Mouse (Mus musculus): Measurements from ENCODE around the gene Cdkn2d. TPM values are rescaled to one million over a fixed set of nuclear protein-coding genes. Genes with fewer than 3 reads are reported as not detected.
"Not testable (repeated sequence)": the region's sequence is repeated elsewhere in the genome, so short reads cannot be mapped to it uniquely, and the experiment has no call there.

Cdkn2d gene
- polyA plus RNA-seq, 1 experiment = 36.6 TPM

DNA sequence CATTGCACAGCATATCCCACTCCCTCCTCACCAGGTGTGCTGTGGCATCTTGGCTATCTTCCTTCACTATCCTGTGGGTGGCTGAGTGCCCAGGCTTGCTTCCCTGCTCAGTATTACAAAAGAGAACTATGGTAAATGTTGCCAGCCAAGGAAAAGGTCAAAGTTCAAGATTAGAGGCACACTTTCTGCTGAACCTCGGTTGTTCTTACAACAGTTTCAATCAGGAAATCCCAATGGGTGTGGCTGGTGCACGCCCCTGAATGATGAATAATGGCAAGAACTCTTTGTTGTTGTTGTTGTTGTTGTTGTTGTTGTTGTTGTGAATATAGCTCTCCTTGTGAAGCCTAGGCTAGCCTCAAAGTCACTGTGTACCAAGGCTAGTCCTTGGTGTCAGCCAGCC, 29.4 kb downstream of the Cdkn2d start:
- no peak overlapping the region for H3K4me3 ChIP-seq (replicated peaks)
- peaks cover 18% of the 10 kb centered on the region for H3K27me3 ChIP-seq (ENCODE audit: control insufficient read depth)
- H3K4me1 ChIP-seq (ENCODE audit: control insufficient read depth) = peaks cover 47% of the 10 kb centered on the region
- TF ChIP-seq TAL1 (IDR thresholded peaks at IDR 0.05; ENCODE audit: low read length) = no peak
- no peak for TF ChIP-seq GATA1 (IDR thresholded peaks at IDR 0.05; ENCODE audit: low read length)
- no peaks in the 10 kb centered on the region for H3K9me3 ChIP-seq (ENCODE audit: control insufficient read depth, low read length)
- H3K36me3 ChIP-seq (ENCODE audit: control insufficient read depth) = peaks cover 14% of the 10 kb centered on the region

DNA sequence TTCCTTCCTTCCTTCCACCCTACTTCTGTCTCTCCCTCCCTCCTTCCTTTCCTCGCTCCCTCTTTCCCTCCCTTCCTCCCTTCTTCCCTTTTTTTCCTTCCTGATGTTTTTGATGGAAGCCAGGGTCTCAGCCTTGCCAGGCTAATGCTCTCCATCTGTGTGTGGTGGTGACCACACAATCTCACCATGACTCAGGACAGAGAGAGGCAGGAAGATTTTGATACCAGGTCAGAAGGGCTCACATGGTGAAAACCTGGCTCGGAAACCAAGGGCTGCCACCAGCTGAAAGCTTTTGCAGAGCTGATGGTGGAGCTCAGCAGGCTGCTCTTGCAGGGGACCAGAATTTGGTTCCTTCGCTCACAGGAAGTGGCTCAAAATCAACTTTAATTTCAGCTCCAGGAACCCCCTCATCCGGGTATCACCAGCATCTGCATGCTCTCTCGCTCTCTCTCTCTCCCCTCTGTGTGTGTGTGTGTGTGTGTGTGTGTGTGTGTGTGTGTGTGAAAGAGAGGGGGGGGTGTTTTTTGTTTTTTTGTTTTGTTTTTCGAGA, 30.6 kb downstream of the Cdkn2d start:
- Histone ChIP-seq H3K9me3 (ENCODE audit: control insufficient read depth, low read length) (no peaks in the 10 kb centered on the region), H3K4me3 (replicated peaks) (no peak overlapping the region), H3K4me1 (ENCODE audit: control insufficient read depth) (peaks cover 35% of the 10 kb centered on the region), H3K36me3 (ENCODE audit: control insufficient read depth) (peaks cover under 1% of the 10 kb centered on the region), H3K27me3 (ENCODE audit: control insufficient read depth) (peaks cover 18% of the 10 kb centered on the region)
- TF ChIP-seq GATA1 (IDR thresholded peaks at IDR 0.05; ENCODE audit: low read length) (no peak), TAL1 (IDR thresholded peaks at IDR 0.05; ENCODE audit: low read length) (no peak)

DNA sequence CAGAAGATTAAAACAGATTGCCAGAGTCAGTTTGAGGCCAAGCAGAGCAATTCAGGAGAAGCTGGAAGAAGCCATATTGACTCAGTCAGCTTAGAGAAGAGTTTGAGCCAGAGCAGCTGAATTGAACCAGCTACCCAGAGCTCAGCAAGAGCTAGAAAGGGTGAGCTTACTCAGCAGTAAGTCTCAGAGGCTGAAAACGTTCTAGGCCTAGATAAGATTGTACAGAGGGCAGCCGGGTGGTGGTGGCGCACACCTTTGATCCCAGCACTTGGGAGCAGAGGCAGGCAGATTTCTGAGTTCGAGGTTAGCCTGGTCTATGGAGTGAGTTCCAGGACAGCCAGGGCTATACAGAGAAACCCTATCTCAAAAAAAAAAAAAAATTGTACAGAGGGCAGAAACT, 34.9 kb downstream of the Cdkn2d start:
- H3K36me3 ChIP-seq (ENCODE audit: control insufficient read depth); H3K4me1 ChIP-seq (ENCODE audit: control insufficient read depth); H3K9me3 ChIP-seq (ENCODE audit: control insufficient read depth, low read length); H3K4me3 ChIP-seq (replicated peaks): not testable (repeated sequence)
- peaks cover 47% of the 10 kb centered on the region for H3K27me3 ChIP-seq (ENCODE audit: control insufficient read depth)

DNA sequence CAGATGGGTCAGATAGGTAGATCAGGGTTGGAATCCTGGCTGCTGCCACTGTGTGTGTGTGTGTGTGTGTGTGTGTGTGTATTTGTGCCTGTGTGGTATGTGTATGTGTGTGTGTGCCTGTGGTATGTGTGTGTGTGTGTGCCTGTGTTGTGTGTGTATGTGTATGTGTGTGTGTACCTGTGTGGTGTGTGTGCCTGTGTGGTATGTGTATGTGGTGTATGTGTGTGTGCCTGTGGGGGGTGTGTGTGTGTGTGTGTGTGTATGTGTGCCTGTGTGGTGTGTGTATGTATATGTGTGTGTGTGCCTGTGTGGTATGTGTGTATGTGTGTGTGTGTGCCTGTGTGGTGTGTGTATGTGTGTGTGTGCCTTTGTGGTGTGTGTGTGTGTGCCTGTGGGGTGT, 36.5 kb downstream of the Cdkn2d start:
- peaks cover 56% of the 10 kb centered on the region for H3K27me3 ChIP-seq (ENCODE audit: control insufficient read depth)

DNA sequence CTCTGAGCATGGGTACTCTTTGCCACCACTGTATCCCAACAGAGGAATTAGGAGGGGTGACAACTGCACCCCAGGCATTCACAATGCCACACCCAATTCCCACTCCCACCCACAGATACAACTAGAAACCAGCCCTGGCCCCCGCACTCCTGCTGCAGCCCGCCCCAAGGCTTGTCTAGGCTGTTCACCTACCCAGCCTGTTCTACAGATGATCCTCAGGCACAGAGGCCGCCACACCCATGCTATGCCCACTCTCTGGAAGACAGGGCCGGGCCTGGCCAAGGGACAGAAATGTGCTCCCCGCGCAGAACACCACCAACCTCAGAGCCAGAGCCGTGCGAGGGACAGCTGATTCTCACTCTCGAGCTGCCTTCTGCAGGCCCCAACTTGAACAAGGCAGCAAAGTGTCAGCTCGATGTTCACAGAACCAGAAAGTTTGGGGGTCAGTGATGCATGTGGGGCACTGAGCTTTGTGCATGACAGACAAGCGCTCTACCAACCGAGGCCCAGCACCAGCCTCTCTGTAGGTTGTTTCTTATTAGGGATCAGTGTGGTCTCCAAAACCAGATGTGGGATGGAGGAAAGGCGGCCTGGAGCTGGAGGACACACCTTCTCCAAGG, 40.0 kb downstream of the Cdkn2d start:
- TF ChIP-seq GATA1 (IDR thresholded peaks at IDR 0.05; ENCODE audit: low read length) (no peak), TAL1 (IDR thresholded peaks at IDR 0.05; ENCODE audit: low read length) (no peak)
- Histone ChIP-seq H3K9me3 (ENCODE audit: control insufficient read depth, low read length) (no peaks in the 10 kb centered on the region; the same call in 1 of the 2 replicates), H3K36me3 (ENCODE audit: control insufficient read depth) (no peaks in the 10 kb centered on the region), H3K4me3 (replicated peaks) (no peak overlapping the region), H3K27me3 (ENCODE audit: control insufficient read depth) (peaks cover 80% of the 10 kb centered on the region), H3K4me1 (ENCODE audit: control insufficient read depth) (peaks cover 14% of the 10 kb centered on the region)

More for the DNA sequence above, 36.5 kb downstream of the Cdkn2d start:
- peaks cover 7% of the 10 kb centered on the region for H3K4me1 ChIP-seq (ENCODE audit: control insufficient read depth)
- no peaks in the 10 kb centered on the region; the same call in 1 of the 2 replicates for H3K9me3 ChIP-seq (ENCODE audit: control insufficient read depth, low read length)
- TF ChIP-seq GATA1 (IDR thresholded peaks at IDR 0.05; ENCODE audit: low read length) (no peak), TAL1 (IDR thresholded peaks at IDR 0.05; ENCODE audit: low read length) (no peak)
- H3K4me3 ChIP-seq (replicated peaks) = no peak overlapping the region
- no peaks in the 10 kb centered on the region for H3K36me3 ChIP-seq (ENCODE audit: control insufficient read depth)

DNA sequence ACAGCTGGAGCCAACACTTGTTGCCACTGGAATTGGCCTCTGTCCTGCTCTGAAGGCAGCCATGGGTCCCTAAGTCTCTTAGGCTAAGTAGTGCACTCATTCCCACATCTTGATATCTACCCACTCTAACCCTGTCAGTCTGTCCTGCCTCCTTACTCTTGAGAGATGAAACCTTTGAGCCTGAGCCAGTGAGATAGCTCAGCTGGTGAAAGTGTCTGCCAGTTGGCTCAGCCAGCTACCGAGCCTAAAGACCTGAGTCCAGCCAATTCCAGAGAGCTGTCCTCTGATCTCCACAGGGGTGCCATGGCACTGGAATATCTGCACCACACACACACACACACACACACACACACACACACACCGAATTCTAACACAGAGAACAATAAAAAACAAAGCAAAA, 40.7 kb downstream of the Cdkn2d start:
- Histone ChIP-seq H3K27me3 (ENCODE audit: control insufficient read depth) (peaks cover 87% of the 10 kb centered on the region), H3K4me3 (replicated peaks) (no peak overlapping the region)

DNA sequence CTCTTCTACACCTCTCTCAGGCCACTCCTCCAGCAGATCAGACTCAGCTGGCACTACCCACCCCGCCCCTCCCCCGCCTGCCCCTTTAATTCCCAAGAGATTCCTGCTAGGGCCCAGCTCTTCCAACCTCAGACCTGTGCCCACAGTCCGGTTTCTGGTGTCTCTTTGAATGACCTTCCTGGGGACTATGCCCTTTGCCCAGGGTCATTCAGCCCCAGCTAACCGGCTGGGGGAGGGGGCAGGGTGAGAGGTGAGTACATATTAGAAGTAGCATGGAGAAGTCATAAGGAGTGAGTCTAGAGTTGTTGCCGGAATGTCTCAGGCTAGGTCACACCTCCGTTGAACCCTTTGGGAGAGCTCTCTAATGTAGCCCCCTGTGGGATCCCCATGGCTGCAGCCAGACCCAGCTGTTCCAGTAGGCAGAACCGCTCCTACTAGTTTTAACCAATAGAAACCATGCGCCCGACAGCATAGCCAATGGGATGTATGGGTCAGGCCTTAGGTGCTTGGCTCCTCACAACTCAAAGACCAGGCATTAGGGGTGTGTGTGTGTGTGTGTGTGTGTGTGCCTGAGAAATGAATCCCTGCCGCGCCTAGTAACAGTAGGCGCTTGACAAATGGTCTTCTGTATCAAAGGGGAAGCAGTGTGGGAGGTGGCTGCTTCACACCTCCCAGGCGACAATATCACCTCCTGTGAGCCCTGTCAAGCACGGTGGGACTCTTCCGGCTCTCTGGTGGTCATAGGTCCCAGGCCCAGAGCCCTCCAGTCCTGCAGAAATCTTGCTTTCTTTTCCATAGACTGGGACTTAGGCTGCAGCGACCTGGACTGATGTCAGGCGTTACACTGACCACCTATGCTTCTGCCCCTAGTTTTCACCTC, 41.3 kb downstream of the Cdkn2d start:
- peaks cover 92% of the 10 kb centered on the region for H3K27me3 ChIP-seq (ENCODE audit: control insufficient read depth)
- H3K9me3 ChIP-seq (ENCODE audit: control insufficient read depth, low read length) = peaks cover 2% of the 10 kb centered on the region
- no peak for TF ChIP-seq GATA1 (IDR thresholded peaks at IDR 0.05; ENCODE audit: low read length)
- no peak for TF ChIP-seq TAL1 (IDR thresholded peaks at IDR 0.05; ENCODE audit: low read length)
- no peaks in the 10 kb centered on the region for H3K36me3 ChIP-seq (ENCODE audit: control insufficient read depth)
- H3K4me1 ChIP-seq (ENCODE audit: control insufficient read depth) = peaks cover 14% of the 10 kb centered on the region
- H3K4me3 ChIP-seq (replicated peaks) = no peak overlapping the region

More for the DNA sequence above, 40.7 kb downstream of the Cdkn2d start:
- no peak for TF ChIP-seq TAL1 (IDR thresholded peaks at IDR 0.05; ENCODE audit: low read length)
- TF ChIP-seq GATA1 (IDR thresholded peaks at IDR 0.05; ENCODE audit: low read length) = no peak
- Histone ChIP-seq H3K4me1 (ENCODE audit: control insufficient read depth) (peaks cover 14% of the 10 kb centered on the region), H3K9me3 (ENCODE audit: control insufficient read depth, low read length) (no peaks in the 10 kb centered on the region; the same call in 1 of the 2 replicates), H3K36me3 (ENCODE audit: control insufficient read depth) (no peaks in the 10 kb centered on the region)

DNA sequence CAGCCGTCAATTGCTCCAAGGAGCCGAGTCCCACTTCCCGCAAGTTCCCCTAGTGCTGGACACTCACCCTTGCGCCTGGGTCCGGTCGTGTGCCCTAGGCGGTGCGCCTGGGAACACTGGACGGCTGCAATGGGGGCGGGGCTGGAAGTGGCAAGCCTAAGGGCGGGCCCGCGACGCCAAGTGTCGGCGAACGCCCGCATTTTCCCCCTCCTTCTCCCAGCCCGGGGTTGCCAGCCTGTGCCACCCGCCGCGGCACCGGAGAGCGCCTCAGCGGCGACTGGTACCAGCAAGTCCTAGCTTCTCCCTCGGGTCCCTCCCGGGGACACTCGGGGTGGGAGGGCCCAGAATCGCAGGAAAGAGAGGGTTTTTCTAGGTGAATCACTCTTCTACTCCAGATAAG, 42.9 kb downstream of the Cdkn2d start, which contains the start of gene S1pr5:
Gene S1pr5 (minus strand): TSS at position 118 of the 400 bp plus-strand sequence.
- peaks cover 18% of the 10 kb centered on the region for H3K9me3 ChIP-seq (ENCODE audit: control insufficient read depth, low read length)
- H3K4me3 ChIP-seq (replicated peaks) = no peak within 1 kb of the TSS

DNA sequence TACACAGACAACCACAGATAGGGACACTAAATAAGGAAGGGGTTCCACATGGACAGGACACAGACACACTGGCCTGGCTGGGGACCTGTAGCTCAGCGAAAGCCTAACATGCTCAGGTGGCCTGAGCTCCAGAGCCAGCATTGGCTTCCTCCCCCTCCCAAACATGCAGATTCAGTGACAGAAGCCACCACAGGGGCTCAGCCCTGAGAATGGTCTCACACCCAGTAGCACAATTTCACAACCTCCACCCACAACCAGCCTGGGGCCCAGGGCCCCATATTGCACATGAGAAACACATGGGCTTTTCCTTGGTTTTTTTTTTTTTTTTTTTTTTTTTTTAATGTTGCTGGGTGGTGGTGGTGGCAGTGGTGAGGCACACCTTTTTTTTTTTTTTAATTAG, 44.9 kb downstream of the Cdkn2d start:
- H3K36me3 ChIP-seq (ENCODE audit: control insufficient read depth) = no peaks in the 10 kb centered on the region
- no peak for TF ChIP-seq TAL1 (IDR thresholded peaks at IDR 0.05; ENCODE audit: low read length)
- no peak for TF ChIP-seq GATA1 (IDR thresholded peaks at IDR 0.05; ENCODE audit: low read length)
- H3K4me1 ChIP-seq (ENCODE audit: control insufficient read depth) = peaks cover 29% of the 10 kb centered on the region
- no peak overlapping the region for H3K4me3 ChIP-seq (replicated peaks)
- H3K9me3 ChIP-seq (ENCODE audit: control insufficient read depth, low read length) = peaks cover 28% of the 10 kb centered on the region
- peaks cover 99% of the 10 kb centered on the region for H3K27me3 ChIP-seq (ENCODE audit: control insufficient read depth)

More for the DNA sequence above, 42.9 kb downstream of the Cdkn2d start, which contains the start of gene S1pr5:
- peaks cover 99% of the 10 kb centered on the region for H3K27me3 ChIP-seq (ENCODE audit: control insufficient read depth)
- TF ChIP-seq TAL1 (IDR thresholded peaks at IDR 0.05; ENCODE audit: low read length) (no peak), GATA1 (IDR thresholded peaks at IDR 0.05; ENCODE audit: low read length) (no peak)
- H3K36me3 ChIP-seq (ENCODE audit: control insufficient read depth) = no peaks in the 10 kb centered on the region
- H3K4me1 ChIP-seq (ENCODE audit: control insufficient read depth) = peaks cover 24% of the 10 kb centered on the region
